Mouse (Mus musculus): ENCODE measurements around the gene Tmem240.
A peak's percentile ranks its signal among the peaks of the same experiment; 100 is the strongest.
"Not testable (repeated sequence)": the region's sequence is repeated elsewhere in the genome, so short reads cannot be mapped to it uniquely, and the experiment has no call there.

The Tmem240 gene

GRCm38 (mm10) chr4:155734951-155735702, 527 bp downstream of the Tmem240 start:
- ATAC-seq (ENCODE audit: insufficient number of reproducible peaks, low FRiP score, low TSS enrichment): peak; percentile 17; the same call in 1 of the 2 replicates

- no peak for ATAC-seq (ENCODE audit: insufficient number of reproducible peaks, low FRiP score, low TSS enrichment)
These were observed 1.2 kb downstream of the Tmem240 start for GRCm38 (mm10) chr4:155735788-155736187.

- ATAC-seq (ENCODE audit: insufficient number of reproducible peaks, low FRiP score, low TSS enrichment): no peak
These were observed 1.8 kb downstream of the Tmem240 start for GRCm38 (mm10) chr4:155736421-155736820.

- ATAC-seq (ENCODE audit: insufficient number of reproducible peaks, low FRiP score, low TSS enrichment): no peak
These were observed 3.7 kb downstream of the Tmem240 start for GRCm38 (mm10) chr4:155738262-155738661.

GRCm38 (mm10) chr4:155739152-155739551, 4.6 kb downstream of the Tmem240 start:
- no peak for ATAC-seq (ENCODE audit: insufficient number of reproducible peaks, low FRiP score, low TSS enrichment)

- peak; percentile 24; the same call in 1 of the 2 replicates for ATAC-seq (ENCODE audit: insufficient number of reproducible peaks, low FRiP score, low TSS enrichment)
These were observed 5.4 kb downstream of the Tmem240 start for GRCm38 (mm10) chr4:155739741-155740636.

GRCm38 (mm10) chr4:155740681-155741080, 6.1 kb downstream of the Tmem240 start:
- ATAC-seq (ENCODE audit: insufficient number of reproducible peaks, low FRiP score, low TSS enrichment): not testable (repeated sequence)

- ATAC-seq (ENCODE audit: insufficient number of reproducible peaks, low FRiP score, low TSS enrichment): no peak
These were observed 8.1 kb downstream of the Tmem240 start for GRCm38 (mm10) chr4:155742684-155743083.

GRCm38 (mm10) chr4:155744474-155744873, 9.9 kb downstream of the Tmem240 start:
- ATAC-seq (ENCODE audit: insufficient number of reproducible peaks, low FRiP score, low TSS enrichment): no peak

GRCm38 (mm10) chr4:155745136-155745535, 10.5 kb downstream of the Tmem240 start:
- ATAC-seq (ENCODE audit: insufficient number of reproducible peaks, low FRiP score, low TSS enrichment): no peak

GRCm38 (mm10) chr4:155746036-155746548, 11.5 kb downstream of the Tmem240 start:
- ATAC-seq (ENCODE audit: insufficient number of reproducible peaks, low FRiP score, low TSS enrichment): peak; percentile 62; the same call in 1 of the 2 replicates

GRCm38 (mm10) chr4:155746575-155747490, 12.2 kb downstream of the Tmem240 start:
- peak; percentile 33; the same call in 1 of the 2 replicates for ATAC-seq (ENCODE audit: insufficient number of reproducible peaks, low FRiP score, low TSS enrichment)

GRCm38 (mm10) chr4:155757011-155757410, 22.4 kb downstream of the Tmem240 start:
- no peak for ATAC-seq (ENCODE audit: insufficient number of reproducible peaks, low FRiP score, low TSS enrichment)

GRCm38 (mm10) chr4:155759862-155760612, 25.4 kb downstream of the Tmem240 start:
- ATAC-seq (ENCODE audit: insufficient number of reproducible peaks, low FRiP score, low TSS enrichment): no peak

- ATAC-seq (ENCODE audit: insufficient number of reproducible peaks, low FRiP score, low TSS enrichment): peak; percentile 89; the same call in 1 of the 2 replicates
These were observed 26.2 kb downstream of the Tmem240 start, which contains the start of gene Atad3a for GRCm38 (mm10) chr4:155760613-155761355. Gene Atad3a (minus strand): TSS chr4:155761093.

GRCm38 (mm10) chr4:155761356-155762099, 26.9 kb downstream of the Tmem240 start:
- no peak for ATAC-seq (ENCODE audit: insufficient number of reproducible peaks, low FRiP score, low TSS enrichment)

GRCm38 (mm10) chr4:155762357-155762756, 27.8 kb downstream of the Tmem240 start:
- ATAC-seq (ENCODE audit: insufficient number of reproducible peaks, low FRiP score, low TSS enrichment): no peak

- no peak for ATAC-seq (ENCODE audit: insufficient number of reproducible peaks, low FRiP score, low TSS enrichment)
These were observed 34.9 kb downstream of the Tmem240 start for GRCm38 (mm10) chr4:155769496-155769879.

Data from cerebellum, adult (tissue).